Mouse (Mus musculus): ENCODE measurements around the gene Doc2a. TPM values are rescaled to one million over a fixed set of nuclear protein-coding genes. Genes with fewer than 3 reads are reported as not detected.

The Doc2a gene
- total and polyA plus RNA-seq, 3 experiments, result 2.3 TPM; not detected in 2

DNA sequence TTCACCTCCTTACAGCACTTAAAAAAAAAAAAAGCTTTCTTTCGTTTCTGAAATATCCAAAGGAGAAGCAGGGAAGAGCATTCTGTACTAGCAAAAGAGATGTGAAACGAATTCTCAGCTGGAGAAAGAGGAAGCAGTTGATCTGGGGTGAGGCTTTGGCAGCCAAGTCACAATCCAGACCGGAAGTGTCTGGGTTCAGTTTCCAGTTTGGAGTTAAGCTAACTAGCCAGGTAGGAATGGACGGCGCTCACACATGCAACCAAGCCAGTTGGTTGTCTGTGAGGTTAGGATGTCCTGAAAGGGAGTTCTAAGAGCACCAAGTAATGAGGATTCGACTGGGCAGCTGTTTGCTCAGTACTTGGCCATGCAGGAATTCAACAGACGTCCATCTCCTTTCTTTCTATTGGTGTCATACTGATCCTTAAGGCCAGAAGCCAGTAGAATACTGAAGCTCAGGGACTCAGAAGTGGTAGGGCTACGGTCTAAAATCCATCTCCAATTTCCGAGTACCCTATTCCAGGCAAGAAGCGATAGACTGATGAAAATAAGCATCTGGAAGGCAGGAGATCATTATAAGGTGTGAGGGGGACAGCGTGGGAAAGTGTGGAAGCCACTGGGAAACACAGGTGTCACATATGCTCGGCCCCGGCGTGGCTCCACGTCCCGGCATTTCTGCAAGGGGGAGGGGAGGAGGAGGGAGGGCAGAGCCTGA is 50.3 kb downstream of the Doc2a start (continued):
- TF ChIP-seq NRF1 (IDR thresholded peaks at IDR 0.05; ENCODE audit: insufficient read depth, low read depth, low read length, poor library complexity, severe bottlenecking), result no peak
- TF ChIP-seq POLR2AphosphoS5 (IDR thresholded peaks at IDR 0.05; ENCODE audit: borderline replicate concordance, low read depth, low read length), result no peak
- no peak; the same call in 1 of the 2 replicates for TF ChIP-seq POLR2AphosphoS2 (IDR thresholded peaks at IDR 0.05; ENCODE audit: low read length)
- peak; percentile 33; the same call in 1 of the 2 replicates for TF ChIP-seq TCF12 (IDR thresholded peaks at IDR 0.05; ENCODE audit: low read depth, low read length)
- peak; percentile 58; the same call in 1 of the 2 replicates for TF ChIP-seq MAZ (IDR thresholded peaks at IDR 0.05; ENCODE audit: low read depth, low read length)
- peak; percentile 90 for TF ChIP-seq ETS1 (IDR thresholded peaks at IDR 0.05; ENCODE audit: low read depth, low read length)
- TF ChIP-seq MYB (IDR thresholded peaks at IDR 0.05; ENCODE audit: low read depth, low read length), result no peak
- no peak; the same call in 1 of the 2 replicates for TF ChIP-seq ZNF384 (IDR thresholded peaks at IDR 0.05; ENCODE audit: low read depth, low read length)
- peak in 1 of 2 experiments; percentile 65; a peak in 2 of 4 replicates for TF ChIP-seq POLR2A (IDR thresholded peaks at IDR 0.05; ENCODE audit: control insufficient read depth in 1 of 2, insufficient read depth in 1 of 2, low read depth in 1 of 2, low read length in 2 of 2, poor library complexity in 1 of 2)
- TF ChIP-seq TBP (IDR thresholded peaks at IDR 0.05; ENCODE audit: low read depth, low read length), result peak; percentile 84
- no peak for TF ChIP-seq JUND (IDR thresholded peaks at IDR 0.05; ENCODE audit: low read depth, low read length)
- no peak for TF ChIP-seq RAD21 (IDR thresholded peaks at IDR 0.05; ENCODE audit: low read depth, low read length)
- no peak for TF ChIP-seq SMC3 (IDR thresholded peaks at IDR 0.05; ENCODE audit: low read depth, low read length)
- TF ChIP-seq EP300 (IDR thresholded peaks at IDR 0.05; ENCODE audit: low read depth in 1 of 2, low read length in 2 of 2), result peak in 1 of 2 experiments; percentile 52; a peak in 2 of 4 replicates
- peak; percentile 52 for TF ChIP-seq NELFE (IDR thresholded peaks at IDR 0.05; ENCODE audit: low read depth, low read length)
- no peak for TF ChIP-seq ELF1 (IDR thresholded peaks at IDR 0.05; ENCODE audit: low read depth, low read length)
- no peak for TF ChIP-seq MEF2A (IDR thresholded peaks at IDR 0.05; ENCODE audit: extremely low read depth, insufficient replicate concordance, low read depth, low read length, poor library complexity, severe bottlenecking)
- TF ChIP-seq BHLHE40 (IDR thresholded peaks at IDR 0.05; ENCODE audit: borderline replicate concordance, low read depth, low read length), result no peak
- TF ChIP-seq GATA1 (IDR thresholded peaks at IDR 0.05; ENCODE audit: low read depth, low read length), result no peak
- TF ChIP-seq HCFC1 (IDR thresholded peaks at IDR 0.05; ENCODE audit: low read depth, low read length), result peak; percentile 70
- peak; percentile 80 for TF ChIP-seq SIN3A (IDR thresholded peaks at IDR 0.05; ENCODE audit: low read length)
- TF ChIP-seq TAL1 (IDR thresholded peaks at IDR 0.05; ENCODE audit: low read length), result no peak
- TF ChIP-seq E2F4 (IDR thresholded peaks at IDR 0.05; ENCODE audit: borderline replicate concordance, low read depth, low read length), result no peak
- TF ChIP-seq MAX (IDR thresholded peaks at IDR 0.05; ENCODE audit: low read length), result peak; percentile 60; the same call in 1 of the 2 replicates

Measured in MEL (cell line).